Mouse (Mus musculus) bone marrow, adult 2 months (tissue): ENCODE results near the gene Klf1. TPM values are rescaled to one million over a fixed set of nuclear protein-coding genes. Genes with fewer than 3 reads are reported as not detected.

Source experiments
- H3K27ac ChIP-seq: fragments of 200-500 bp; 2 replicates; pipeline ENCODE4 v1.5.1; 2012; ENCODE audit warnings: low read depth, mild to moderate bottlenecking, control low read depth, inconsistent platforms, low read length; ENCODE audit not compliant: control insufficient read depth, poor library complexity, insufficient read depth
- H3K4me1 ChIP-seq: fragments of 200-500 bp; 2 replicates; pipeline ENCODE4 v1.6.1; 2011; ENCODE audit warnings: low read length; ENCODE audit not compliant: control insufficient read depth, insufficient read depth
- H3K4me3 ChIP-seq: fragments of 200-500 bp; replicated peaks from 2 replicates; pipeline ENCODE3; 2011; ENCODE audit warnings: mild to moderate bottlenecking, low read depth, low read length, control low read depth; ENCODE audit not compliant: control insufficient read depth
- CTCF ChIP-seq: fragments of 200-500 bp; IDR thresholded peaks from 2 replicates; pipeline ENCODE4 v1.5.1; 2011; ENCODE audit warnings: low read length, control low read depth; ENCODE audit not compliant: control insufficient read depth, insufficient read depth
- POLR2A ChIP-seq: fragments of 200-500 bp; IDR thresholded peaks from 2 replicates; pipeline ENCODE4 v1.6.1; 2011; ENCODE audit warnings: low read depth, mild to moderate bottlenecking, control low read depth, low read length, borderline replicate concordance; ENCODE audit not compliant: control insufficient read depth
- WGBS: fragments of 180-500 bp; shearing (Covaris S2); methylation state at CpG from one replicate; pipeline ENCODE4 v1.1.7; 2018; 5-methylcytosine and 5-hydroxymethylcytosine counted together
- polyA plus RNA-seq: library from polyadenylated mRNA; stranded (reverse); fragments of >200 nt; gene quantifications from 2 replicates; pipeline ENCODE4 v1.2.4, GENCODE M21; 2011; ENCODE audit warnings: low replicate concordance; ENCODE audit not compliant: missing spikeins, insufficient read depth, insufficient read length

The Klf1 gene
- polyA plus RNA-seq, 1 experiment: 142 TPM

GRCm38 (mm10) chr8:84909162-84909767 lies 7.5 kb downstream of the Klf1 start:
- Histone ChIP-seq H3K4me3 (peak overlapping the region; percentile 72), H3K27ac (peak overlapping the region; percentile 90), H3K4me1 (peaks cover 5% of the 10 kb centered on the region)
- no peak for TF ChIP-seq CTCF
- 38% methylated on average over 20 of the region's 20 CpGs for WGBS

- Histone ChIP-seq H3K27ac (peak overlapping the region; percentile 90), H3K4me3 (no peak overlapping the region), H3K4me1 (peaks cover 3% of the 10 kb centered on the region)
- TF ChIP-seq POLR2A (no peak), CTCF (no peak)
- 64% methylated on average over 5 of the region's 5 CpGs for WGBS
Measured at GRCm38 (mm10) chr8:84909949-84910348, 8.2 kb downstream of the Klf1 start.

- Histone ChIP-seq H3K4me1 (peaks cover 3% of the 10 kb centered on the region), H3K4me3 (no peak overlapping the region)
- 82% methylated on average over 6 of the region's 6 CpGs for WGBS
Measured at GRCm38 (mm10) chr8:84910551-84910950, 8.8 kb downstream of the Klf1 start.

GRCm38 (mm10) chr8:84911854-84912253 lies 10.1 kb downstream of the Klf1 start:
- TF ChIP-seq POLR2A (no peak), CTCF (no peak)
- Histone ChIP-seq H3K4me3 (no peak overlapping the region), H3K27ac (no peak overlapping the region), H3K4me1 (peaks cover 3% of the 10 kb centered on the region)
- 92% methylated on average over 9 of the region's 9 CpGs for WGBS

More at GRCm38 (mm10) chr8:84910551-84910950, 8.8 kb downstream of the Klf1 start:
- TF ChIP-seq POLR2A (no peak), CTCF (no peak)
- H3K27ac ChIP-seq: no peak overlapping the region

- Histone ChIP-seq H3K4me1 (peaks cover 3% of the 10 kb centered on the region), H3K27ac (peak overlapping the region; percentile 20; the same call in 1 of the 2 replicates)
Measured at GRCm38 (mm10) chr8:84912391-84912790, 10.7 kb downstream of the Klf1 start.

GRCm38 (mm10) chr8:84912895-84913501 lies 11.3 kb downstream of the Klf1 start:
- TF ChIP-seq CTCF: no peak
- peak; percentile 35; the same call in 1 of the 2 replicates for TF ChIP-seq POLR2A
- peak overlapping the region; percentile 20 for H3K27ac ChIP-seq
- WGBS: 3% methylated on average over 55 of the region's 55 CpGs

More at GRCm38 (mm10) chr8:84912391-84912790, 10.7 kb downstream of the Klf1 start:
- TF ChIP-seq CTCF (no peak), POLR2A (no peak)
- WGBS: 67% methylated on average over 27 of the region's 27 CpGs
- H3K4me3 ChIP-seq: peak overlapping the region; percentile 61

GRCm38 (mm10) chr8:84913502-84913900 lies 11.8 kb downstream of the Klf1 start:
- TF ChIP-seq CTCF (no peak), POLR2A (no peak)
- peak overlapping the region; percentile 61 for H3K4me3 ChIP-seq
- H3K4me1 ChIP-seq: peaks cover 3% of the 10 kb centered on the region
- H3K27ac ChIP-seq: peak overlapping the region; percentile 20
- WGBS: 4% methylated on average over 9 of the region's 9 CpGs

More at GRCm38 (mm10) chr8:84912895-84913501, 11.3 kb downstream of the Klf1 start:
- H3K4me1 ChIP-seq: peaks cover 3% of the 10 kb centered on the region
- H3K4me3 ChIP-seq: peak overlapping the region; percentile 61

GRCm38 (mm10) chr8:84913960-84914359 lies 12.2 kb downstream of the Klf1 start:
- TF ChIP-seq CTCF: peak; percentile 37; the same call in 1 of the 2 replicates
- TF ChIP-seq POLR2A: no peak
- H3K4me3 ChIP-seq: no peak overlapping the region
- peaks cover 3% of the 10 kb centered on the region for H3K4me1 ChIP-seq
- WGBS: 28% methylated on average over 4 of the region's 4 CpGs
- H3K27ac ChIP-seq: no peak overlapping the region
